Mouse (Mus musculus): ENCODE data around the gene Fuca1. TPM values are rescaled to one million over a fixed set of nuclear protein-coding genes. Genes with fewer than 3 reads are reported as not detected.
"Not testable (repeated sequence)": the region's sequence is repeated elsewhere in the genome, so short reads cannot be mapped to it uniquely, and the experiment has no call there.

The Fuca1 gene
- total RNA-seq, 2 experiments from 2014 or later, result 29.2 to 36.3 TPM

GRCm38 (mm10) chr4:135968271-135968869 lies 47.8 kb downstream of the Fuca1 start:
- no peak for DNase-seq (ENCODE audit: low spot score in 2 of 2)

GRCm38 (mm10) chr4:135969070-135969750 lies 48.7 kb downstream of the Fuca1 start:
- no peak for DNase-seq (ENCODE audit: low spot score in 2 of 2)
- intact Hi-C loops (cut with DNase I), result no loop called here

More at GRCm38 (mm10) chr4:135968271-135968869, 47.8 kb downstream of the Fuca1 start:
- intact Hi-C loops (cut with DNase I), result no loop called here

GRCm38 (mm10) chr4:135970585-135970984 lies 50.0 kb downstream of the Fuca1 start:
- no peak for DNase-seq (ENCODE audit: low spot score in 2 of 2)
- intact Hi-C loops (cut with DNase I), result no loop called here

GRCm38 (mm10) chr4:135971805-135972555 lies 51.4 kb downstream of the Fuca1 start:
- intact Hi-C loops (cut with DNase I), result loop anchor here (1.0 kb wide), 1 partner anchor 9 kb away; the partner anchor contains the start of gene Gale
- DNase-seq (ENCODE audit: low spot score in 2 of 2), result no peak

- intact Hi-C loops (cut with DNase I), result loop anchor here (1.0 kb wide), 1 partner anchor 9 kb away; the partner anchor contains the start of gene Gale
Observed at GRCm38 (mm10) chr4:135972556-135972906, 52.0 kb downstream of the Fuca1 start, which contains the start of gene Lypla2. Lypla2 (minus strand) TSS chr4:135972626.

GRCm38 (mm10) chr4:135972911-135973811 lies 52.6 kb downstream of the Fuca1 start:
- DNase-seq (ENCODE audit: low spot score in 2 of 2), result no peak
- intact Hi-C loops (cut with DNase I), result loop anchor here (1.0 kb wide), 1 partner anchor 10 kb away; the partner anchor contains the start of gene Gale

More at GRCm38 (mm10) chr4:135972556-135972906, 52.0 kb downstream of the Fuca1 start, which contains the start of gene Lypla2:
- peak; percentile 89 to 94 for DNase-seq (ENCODE audit: low spot score in 2 of 2)

- intact Hi-C loops (cut with DNase I), result no loop called here
- DNase-seq (ENCODE audit: low spot score in 2 of 2), result no peak
Observed at GRCm38 (mm10) chr4:135976146-135976545, 55.6 kb downstream of the Fuca1 start.

- DNase-seq (ENCODE audit: low spot score in 2 of 2); intact Hi-C loops (cut with DNase I): not testable (repeated sequence)
Observed at GRCm38 (mm10) chr4:135980223-135980622, 59.7 kb downstream of the Fuca1 start.

GRCm38 (mm10) chr4:135981524-135982063 lies 61.1 kb downstream of the Fuca1 start:
- peak; percentile 71 to 93 for DNase-seq (ENCODE audit: low spot score in 2 of 2)
- intact Hi-C loops (cut with DNase I), result no loop called here

GRCm38 (mm10) chr4:135984556-135984955 lies 64.0 kb downstream of the Fuca1 start:
- intact Hi-C loops (cut with DNase I), result no loop called here
- DNase-seq (ENCODE audit: low spot score in 2 of 2), result no peak

GRCm38 (mm10) chr4:135985193-135985592 lies 64.7 kb downstream of the Fuca1 start:
- intact Hi-C loops (cut with DNase I), result no loop called here
- DNase-seq (ENCODE audit: low spot score in 2 of 2), result no peak

- no peak for DNase-seq (ENCODE audit: low spot score in 2 of 2)
- intact Hi-C loops (cut with DNase I), result no loop called here
Observed at GRCm38 (mm10) chr4:135985769-135986168, 65.2 kb downstream of the Fuca1 start.

GRCm38 (mm10) chr4:135986301-135986942 lies 65.9 kb downstream of the Fuca1 start:
- intact Hi-C loops (cut with DNase I), result no loop called here
- DNase-seq (ENCODE audit: low spot score in 2 of 2), result no peak

GRCm38 (mm10) chr4:135986943-135987710 lies 66.6 kb downstream of the Fuca1 start, which contains the start of gene Pithd1:
Pithd1 (minus strand) TSS chr4:135987264.
- DNase-seq (ENCODE audit: low spot score in 2 of 2), result peak; percentile 91 to 93
- intact Hi-C loops (cut with DNase I), result no loop called here

GRCm38 (mm10) chr4:135987714-135988113 lies 67.2 kb downstream of the Fuca1 start:
- peak in 1 of 2 experiments; percentile 58 for DNase-seq (ENCODE audit: low spot score in 2 of 2)
- intact Hi-C loops (cut with DNase I), result no loop called here

Data from left cerebral cortex, postnatal 25 days (tissue).